Mouse (Mus musculus) embryo, embryonic 11.5 days (tissue): ENCODE measurements around the gene Defa28.
"Not testable (repeated sequence)": the region's sequence is repeated elsewhere in the genome, so short reads cannot be mapped to it uniquely, and the experiment has no call there.

Experiments used
- DNase-seq: peaks from one replicate; pipeline ENCODE4 v3.0.0-alpha.2; 2012; ENCODE audit warnings: low read depth, low spot score

Defa28 gene

DNA sequence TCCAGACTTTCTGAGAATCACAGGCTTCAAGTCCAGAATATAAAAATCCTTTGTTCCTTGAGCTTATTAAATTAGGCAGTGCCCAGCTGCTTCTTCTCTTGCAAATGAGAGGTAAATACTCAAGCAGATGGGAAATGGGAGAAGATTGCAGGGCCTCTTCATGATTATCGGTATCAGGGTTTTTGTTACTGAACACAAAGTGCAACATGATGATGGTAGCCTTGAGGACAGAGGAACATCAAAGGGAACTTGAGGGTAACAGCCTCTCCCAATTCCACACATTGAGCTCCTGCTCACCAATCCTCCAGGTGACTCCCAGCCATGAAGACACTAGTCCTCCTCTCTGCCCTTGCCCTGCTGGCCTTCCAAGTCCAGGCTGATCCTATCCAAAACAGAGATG is at the start of gene Defa28:
Gene Defa28 (plus strand): TSS at position 301 of the 400 bp plus-strand sequence.
- DNase-seq = not testable (repeated sequence)

- DNase-seq = not testable (repeated sequence)
These were observed 17.7 kb upstream of the Defa28 start, which contains the start of gene Defa37 for GRCm38 (mm10) chr8:21565086-21565485. Defa37 (plus strand) TSS chr8:21565386.

DNA sequence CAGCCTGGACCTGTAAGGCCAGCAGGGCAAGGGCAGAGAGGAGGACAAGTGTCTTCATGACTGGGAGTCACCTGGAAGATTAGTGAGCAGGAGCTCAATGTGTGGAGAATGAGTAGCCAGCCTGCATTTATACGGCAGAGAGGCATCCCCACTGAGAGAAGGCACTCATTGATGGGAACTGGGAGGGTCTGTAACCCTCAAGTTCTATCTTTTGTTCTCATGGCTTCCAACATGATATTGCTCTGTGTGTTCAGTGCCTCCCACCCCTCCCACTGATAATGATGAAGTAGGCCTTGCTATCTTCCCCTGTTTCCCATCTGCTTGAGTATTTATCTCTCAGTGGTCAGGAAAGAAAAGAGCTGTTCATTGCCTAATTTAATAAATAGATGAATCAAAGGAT is 11.6 kb downstream of the Defa28 start, which contains the start of gene Gm7861:
Gene Gm7861 (minus strand): TSS at position 101 of the 400 bp plus-strand sequence.
- DNase-seq = not testable (repeated sequence)

- DNase-seq = not testable (repeated sequence)
These were observed 35.1 kb downstream of the Defa28 start, which contains the start of gene Defa26 for GRCm38 (mm10) chr8:21617883-21618282. Defa26 (plus strand) TSS chr8:21618183.
